Mouse (Mus musculus) embryonic facial prominence, embryonic 13.5 days (tissue): ENCODE data around the gene Atp13a1. TPM values are rescaled to one million over a fixed set of nuclear protein-coding genes. Genes with fewer than 3 reads are reported as not detected.

Experiments used
- ATAC-seq: fragments of 200-750 bp; cut with Nextera tagmentation; 2 replicates; pipeline ENCODE4 v1.8.0; 2017; ENCODE audit warnings: low read depth; ENCODE audit not compliant: insufficient number of reproducible peaks, insufficient read depth, low FRiP score, low TSS enrichment
- H3K27ac ChIP-seq: fragments of 300-500 bp; sonication (generic); 2 replicates; pipeline ENCODE4 v1.5.1; 2015; ENCODE audit warnings: moderate library complexity, mild to moderate bottlenecking, inconsistent platforms
- H3K27me3 ChIP-seq: fragments of 300-500 bp; sonication (generic); 2 replicates; pipeline ENCODE4 v1.6.1; 2015; ENCODE audit warnings: mild to moderate bottlenecking, inconsistent platforms
- H3K36me3 ChIP-seq: fragments of 300-500 bp; sonication (generic); 2 replicates; pipeline ENCODE4 v1.6.1; 2015; ENCODE audit warnings: mild to moderate bottlenecking, inconsistent platforms
- H3K4me1 ChIP-seq: fragments of 300-500 bp; sonication (generic); 2 replicates; pipeline ENCODE4 v1.6.1; 2015; ENCODE audit warnings: inconsistent platforms
- H3K4me2 ChIP-seq: fragments of 300-500 bp; sonication (generic); 2 replicates; pipeline ENCODE4 v1.6.1; 2015; ENCODE audit warnings: moderate library complexity, mild to moderate bottlenecking, inconsistent platforms
- H3K4me3 ChIP-seq: fragments of 300-500 bp; sonication (generic); 2 replicates; pipeline ENCODE4 v1.5.1; 2015; ENCODE audit warnings: mild to moderate bottlenecking, inconsistent platforms
- H3K9ac ChIP-seq: fragments of 300-500 bp; sonication (generic); 2 replicates; pipeline ENCODE4 v1.6.1; 2015; ENCODE audit warnings: mild to moderate bottlenecking, inconsistent platforms
- H3K9me3 ChIP-seq: fragments of 300-500 bp; sonication (generic); 2 replicates; pipeline ENCODE4 v1.6.1; 2016; ENCODE audit warnings: inconsistent platforms
- WGBS: fragments of 180-500 bp; shearing (Covaris S2); methylation state at CpG from one replicate; pipeline ENCODE4 v1.1.7; 2015; ENCODE audit warnings: mixed read lengths; 5-methylcytosine and 5-hydroxymethylcytosine counted together
- polyA plus RNA-seq: library from polyadenylated mRNA; unstranded; fragments of >200 nt; fragmentation: Nextera tagmentation; extraction: Ambion mirVana; gene quantifications from 2 replicates; pipeline ENCODE4 v1.2.1, GENCODE M21; 2015

The Atp13a1 gene
- polyA plus RNA-seq, 1 experiment from 2014 or later: 48.1 TPM

DNA sequence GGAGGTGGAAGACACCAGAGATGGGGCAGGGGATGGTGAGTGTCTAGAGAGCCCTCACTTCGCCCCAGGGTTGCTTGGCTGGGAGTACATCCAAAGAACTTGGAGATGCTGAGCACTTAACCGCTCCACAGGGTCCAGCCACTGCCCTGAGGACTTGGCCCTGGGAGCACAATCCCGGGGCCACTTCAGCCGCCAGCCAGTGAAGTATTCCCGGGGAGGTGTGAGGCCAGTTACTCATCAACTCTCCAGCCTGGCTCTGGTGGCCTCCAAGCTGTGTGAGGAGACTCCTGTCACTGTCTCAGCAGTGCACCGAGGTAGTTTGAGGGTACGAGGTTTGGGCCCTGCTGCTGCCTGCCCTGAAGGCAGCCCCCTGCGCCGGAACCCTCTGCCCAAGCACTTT is 29.5 kb downstream of the Atp13a1 start:
- Histone ChIP-seq H3K27ac (no peak overlapping the region), H3K9ac (no peak overlapping the region), H3K27me3 (no peaks in the 10 kb centered on the region), H3K4me3 (no peak overlapping the region), H3K36me3 (peaks cover 33% of the 10 kb centered on the region), H3K4me2 (no peak overlapping the region), H3K4me1 (peaks cover 26% of the 10 kb centered on the region), H3K9me3 (no peaks in the 10 kb centered on the region)
- ATAC-seq: no peak
- WGBS: 84% methylated on average over 9 of the region's 9 CpGs

DNA sequence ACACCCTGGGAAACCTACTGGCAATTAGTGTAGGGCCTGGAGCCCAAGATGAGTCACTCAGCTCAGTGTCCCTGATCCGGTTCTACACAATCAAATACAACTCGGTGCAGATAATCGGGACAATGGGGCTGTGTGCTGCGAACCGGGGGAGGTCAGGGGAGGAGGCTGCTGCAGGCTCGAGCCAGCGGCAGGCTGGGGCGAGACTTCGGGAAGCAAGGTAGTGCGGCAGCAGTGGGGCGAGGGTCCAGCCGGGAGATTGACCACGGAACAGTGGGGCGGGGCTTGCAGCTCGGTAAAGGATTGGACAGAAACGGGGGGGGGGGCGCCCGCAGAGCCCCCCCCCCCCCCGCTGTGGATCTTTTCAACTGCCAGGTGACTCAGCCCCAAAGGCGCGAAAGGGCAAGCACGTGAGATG is 31.0 kb downstream of the Atp13a1 start:
- H3K9ac ChIP-seq: peak overlapping the region; percentile 81
- WGBS: 1% methylated on average over 13 of the region's 22 CpGs
- H3K4me2 ChIP-seq: peak overlapping the region; percentile 79
- no peaks in the 10 kb centered on the region for H3K9me3 ChIP-seq
- peaks cover 26% of the 10 kb centered on the region for H3K4me1 ChIP-seq
- ATAC-seq: peak; percentile 59; the same call in 1 of the 2 replicates
- peaks cover 31% of the 10 kb centered on the region for H3K36me3 ChIP-seq
- H3K4me3 ChIP-seq: peak overlapping the region; percentile 68
- no peak overlapping the region for H3K27ac ChIP-seq
- H3K27me3 ChIP-seq: no peaks in the 10 kb centered on the region

DNA sequence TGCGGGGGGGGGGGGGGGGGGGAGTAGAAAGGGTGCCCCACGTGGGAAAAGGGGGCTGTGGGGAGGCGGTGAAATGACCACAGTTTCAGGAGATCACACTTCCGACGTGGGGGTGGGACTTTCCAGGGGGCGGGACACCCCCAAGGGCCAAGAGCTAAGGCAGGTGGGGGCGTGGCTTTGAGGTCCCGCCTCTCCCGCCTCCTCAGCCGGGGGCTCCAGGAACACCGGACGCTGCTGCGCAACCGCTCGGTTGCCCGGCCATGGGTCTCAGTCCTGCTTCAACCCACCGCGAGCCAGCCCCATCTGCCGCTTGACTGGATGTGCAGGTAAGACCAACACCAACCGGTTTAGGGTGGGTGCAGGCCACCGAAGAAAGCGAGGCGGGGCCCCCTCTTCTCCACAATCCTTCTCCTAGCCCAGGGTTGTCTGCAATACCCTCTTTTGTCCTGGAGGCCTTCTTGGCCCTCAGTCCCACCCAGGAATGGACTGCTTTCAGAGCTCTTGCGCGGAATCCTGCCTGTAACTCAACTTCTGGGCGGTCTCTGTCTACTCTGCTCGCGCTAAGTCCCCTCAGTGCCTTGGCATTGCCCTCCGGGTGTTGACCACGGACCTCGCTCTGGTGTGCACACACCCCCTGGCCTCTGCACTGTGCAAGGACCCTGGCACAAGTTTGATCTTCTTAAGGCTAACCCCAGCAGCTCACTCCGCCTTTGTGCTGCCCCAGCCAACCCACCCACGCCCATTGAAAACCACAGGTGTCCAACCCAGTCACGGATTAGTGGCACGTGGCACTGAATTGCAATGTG is 31.6 kb downstream of the Atp13a1 start, which contains the start of gene Lpar2:
Gene Lpar2 (plus strand): TSS at position 44 of the 806 bp plus-strand sequence.
- Histone ChIP-seq H3K36me3 (peaks cover 33% of the 10 kb centered on the region), H3K4me1 (peaks cover 26% of the 10 kb centered on the region), H3K4me2 (peak within 1 kb of the TSS; percentile 79), H3K9me3 (no peaks in the 10 kb centered on the region), H3K27me3 (no peaks in the 10 kb centered on the region), H3K9ac (peak within 1 kb of the TSS; percentile 81), H3K4me3 (peak within 1 kb of the TSS; percentile 68), H3K27ac (peak within 1 kb of the TSS; percentile 77)
- peak; percentile 56 for ATAC-seq
- WGBS: 2% methylated on average over 32 of the region's 35 CpGs

DNA sequence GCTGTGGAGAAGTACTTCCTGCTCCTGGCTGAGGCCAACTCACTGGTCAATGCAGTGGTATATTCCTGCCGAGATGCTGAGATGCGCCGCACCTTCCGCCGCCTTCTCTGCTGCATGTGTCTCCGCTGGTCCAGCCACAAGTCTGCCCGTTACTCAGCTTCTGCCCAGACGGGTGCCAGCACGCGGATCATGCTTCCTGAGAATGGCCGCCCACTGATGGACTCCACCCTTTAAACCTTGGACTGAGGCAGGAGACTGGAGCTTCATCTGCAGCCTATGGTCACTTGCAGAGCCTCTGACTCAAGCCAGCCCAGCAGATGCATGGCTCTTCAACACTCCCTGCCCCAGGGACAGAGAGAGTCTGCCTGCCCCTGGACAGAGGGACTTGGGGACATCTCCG is 35.4 kb downstream of the Atp13a1 start:
- Histone ChIP-seq H3K27ac (no peak overlapping the region), H3K4me1 (peaks cover 26% of the 10 kb centered on the region), H3K9me3 (no peaks in the 10 kb centered on the region), H3K36me3 (peaks cover 44% of the 10 kb centered on the region), H3K9ac (no peak overlapping the region), H3K4me2 (no peak overlapping the region), H3K4me3 (no peak overlapping the region), H3K27me3 (no peaks in the 10 kb centered on the region)
- WGBS: 89% methylated on average over 12 of the region's 12 CpGs
- ATAC-seq: no peak

DNA sequence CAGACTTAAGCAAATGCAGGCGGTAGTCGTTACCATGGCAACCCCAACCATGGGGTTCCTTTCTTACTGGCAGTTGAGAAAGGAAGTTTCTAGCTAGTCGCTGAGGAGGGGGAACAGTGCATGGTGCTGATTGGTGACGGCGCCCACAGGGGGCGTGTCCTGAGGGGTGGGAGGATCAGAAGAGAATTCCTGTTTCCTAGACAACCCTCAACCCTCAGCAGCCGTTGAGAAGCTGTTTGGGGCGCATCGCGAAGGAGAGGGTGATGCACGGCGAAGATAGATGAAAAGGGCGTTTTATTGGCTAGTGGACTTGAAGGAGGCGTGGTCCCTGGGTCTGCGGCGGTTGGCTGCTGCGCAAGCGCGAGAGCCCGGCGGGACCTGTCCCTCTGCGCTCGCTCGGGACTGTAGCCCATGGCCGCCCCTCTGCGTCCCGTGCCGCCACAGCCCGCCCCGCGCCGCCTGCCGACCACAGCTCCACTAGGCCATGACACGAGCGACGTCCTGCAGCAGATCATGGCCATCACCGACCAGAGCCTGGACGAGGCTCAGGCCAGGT is 41.4 kb downstream of the Atp13a1 start, which contains the start of gene Pbx4:
Gene Pbx4 (plus strand): TSS at position 194 of the 556 bp plus-strand sequence.
- H3K36me3 ChIP-seq: peaks cover 21% of the 10 kb centered on the region
- peaks cover 12% of the 10 kb centered on the region for H3K4me1 ChIP-seq
- H3K9me3 ChIP-seq: no peaks in the 10 kb centered on the region
- H3K4me2 ChIP-seq: peak within 1 kb of the TSS; percentile 94
- no peaks in the 10 kb centered on the region for H3K27me3 ChIP-seq
- under 1% methylated on average over 38 of the region's 38 CpGs for WGBS
- H3K27ac ChIP-seq: peak within 1 kb of the TSS; percentile 22
- H3K4me3 ChIP-seq: peak within 1 kb of the TSS; percentile 65
- H3K9ac ChIP-seq: peak within 1 kb of the TSS; percentile 74
- peak; percentile 97 for ATAC-seq

DNA sequence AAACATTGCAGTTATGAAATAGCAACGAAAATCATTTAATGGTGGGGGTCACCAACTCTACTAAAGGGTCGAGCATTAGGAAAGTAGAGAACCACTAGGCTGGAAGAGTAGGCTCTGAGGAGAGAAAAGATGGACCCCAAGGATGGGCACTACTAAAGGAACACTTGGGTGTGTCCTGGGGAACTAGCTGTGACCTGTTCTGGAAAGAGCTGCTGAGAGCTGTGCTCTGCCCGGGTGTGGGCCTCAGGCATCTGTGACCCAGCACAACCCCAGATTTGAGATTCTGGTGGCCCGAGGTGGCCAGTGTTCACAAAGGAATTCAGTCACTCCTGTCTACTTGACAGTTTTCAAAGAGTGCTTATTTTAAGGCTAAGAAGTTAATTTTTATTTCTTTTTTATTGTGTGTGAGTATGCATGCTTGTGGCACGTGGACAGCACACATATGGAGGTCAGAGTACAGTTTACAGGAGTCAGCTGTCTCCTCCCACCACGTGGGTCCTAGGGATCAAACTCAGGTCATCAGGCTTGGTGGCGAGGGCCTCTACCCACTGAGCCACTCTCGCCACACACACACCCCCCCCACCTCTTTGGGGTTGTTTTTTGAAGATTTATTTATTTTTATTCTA is 46.2 kb downstream of the Atp13a1 start:
- no peak for ATAC-seq
- H3K4me1 ChIP-seq: peaks cover 8% of the 10 kb centered on the region
- no peak overlapping the region for H3K4me3 ChIP-seq
- 71% methylated on average over 8 of the region's 8 CpGs for whole genome bisulfite sequencing
- H3K36me3 ChIP-seq: no peaks in the 10 kb centered on the region
- no peak overlapping the region for H3K4me2 ChIP-seq
- no peaks in the 10 kb centered on the region for H3K9me3 ChIP-seq
- H3K27me3 ChIP-seq: no peaks in the 10 kb centered on the region
- no peak overlapping the region for H3K9ac ChIP-seq
- H3K27ac ChIP-seq: no peak overlapping the region

DNA sequence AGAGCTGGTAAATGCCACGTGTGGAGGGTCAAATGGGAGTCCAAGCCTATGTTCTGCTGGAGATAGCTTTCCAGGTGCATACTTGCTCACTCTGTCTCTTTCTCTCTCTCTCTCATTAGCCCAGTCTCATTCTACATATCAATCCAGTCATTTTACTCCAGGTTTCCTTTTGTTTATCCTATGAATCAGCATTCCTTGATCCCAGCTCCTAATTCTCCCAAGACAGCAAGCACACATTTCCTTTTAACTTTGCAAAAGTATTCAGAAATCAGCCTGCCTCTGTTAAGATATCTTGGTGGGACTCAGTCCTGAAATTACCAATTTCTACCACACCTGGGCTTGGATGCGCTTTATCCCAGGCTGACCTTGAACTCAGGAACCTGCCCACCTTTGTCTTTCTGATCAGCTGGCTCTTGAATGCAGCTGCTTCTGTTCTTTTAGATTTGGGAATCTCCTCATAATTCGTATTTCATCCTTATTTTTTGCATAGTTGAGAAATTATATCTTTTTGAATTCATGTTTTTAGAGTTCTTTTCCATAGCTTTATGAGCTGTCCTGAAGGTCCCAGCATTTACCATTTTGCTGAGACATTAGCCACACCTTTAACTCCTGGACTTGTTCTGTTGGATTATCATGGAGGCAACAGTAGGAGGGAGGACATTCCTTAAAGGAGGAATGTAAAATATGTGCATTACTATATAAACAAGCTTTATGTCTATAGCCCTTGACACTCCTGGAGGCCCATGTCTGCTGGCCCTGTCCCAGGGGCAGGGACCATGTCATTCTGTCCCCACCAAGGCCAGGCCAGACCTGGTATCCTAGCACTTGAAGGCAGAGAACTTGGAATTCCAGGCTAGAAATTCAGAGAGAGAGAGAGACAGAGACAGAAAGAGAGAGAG is 56.5 kb downstream of the Atp13a1 start:
- WGBS: 68% methylated on average over 3 of the region's 3 CpGs

DNA sequence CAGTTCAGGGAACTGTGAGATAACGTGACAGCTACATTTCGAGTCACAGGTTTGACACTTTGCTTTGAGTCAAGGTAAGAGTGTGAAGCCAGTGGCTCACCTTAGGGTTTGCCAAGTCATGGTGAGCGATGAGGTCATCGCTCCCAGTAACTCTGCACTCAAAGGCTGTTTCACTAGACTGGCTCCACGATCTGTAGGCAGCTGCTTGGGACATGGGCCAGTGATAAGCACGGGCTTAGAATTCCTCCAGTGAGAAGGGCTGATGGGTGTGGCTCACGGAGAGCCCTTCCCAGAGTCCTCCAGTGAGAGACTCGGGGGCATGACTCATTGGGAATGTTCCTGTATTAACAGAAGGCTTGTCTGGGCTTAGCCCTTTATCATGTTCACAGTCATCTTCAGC is 58.0 kb downstream of the Atp13a1 start:
- ATAC-seq: 0 out of 2 replicates have a peak, but pooled peaks have one; percentile 26
- Histone ChIP-seq H3K27ac (no peak overlapping the region), H3K4me2 (no peak overlapping the region), H3K4me1 (no peaks in the 10 kb centered on the region), H3K9ac (no peak overlapping the region), H3K36me3 (no peaks in the 10 kb centered on the region), H3K27me3 (no peaks in the 10 kb centered on the region), H3K4me3 (no peak overlapping the region), H3K9me3 (no peaks in the 10 kb centered on the region)
- 84% methylated on average over 8 of the region's 8 CpGs for WGBS

More for the DNA sequence above, 56.5 kb downstream of the Atp13a1 start:
- H3K4me2 ChIP-seq: no peak overlapping the region
- H3K4me3 ChIP-seq: no peak overlapping the region
- H3K9ac ChIP-seq: no peak overlapping the region
- H3K27me3 ChIP-seq: no peaks in the 10 kb centered on the region
- no peaks in the 10 kb centered on the region for H3K36me3 ChIP-seq
- ATAC-seq: no peak
- no peaks in the 10 kb centered on the region for H3K4me1 ChIP-seq
- no peaks in the 10 kb centered on the region for H3K9me3 ChIP-seq
- H3K27ac ChIP-seq: no peak overlapping the region

DNA sequence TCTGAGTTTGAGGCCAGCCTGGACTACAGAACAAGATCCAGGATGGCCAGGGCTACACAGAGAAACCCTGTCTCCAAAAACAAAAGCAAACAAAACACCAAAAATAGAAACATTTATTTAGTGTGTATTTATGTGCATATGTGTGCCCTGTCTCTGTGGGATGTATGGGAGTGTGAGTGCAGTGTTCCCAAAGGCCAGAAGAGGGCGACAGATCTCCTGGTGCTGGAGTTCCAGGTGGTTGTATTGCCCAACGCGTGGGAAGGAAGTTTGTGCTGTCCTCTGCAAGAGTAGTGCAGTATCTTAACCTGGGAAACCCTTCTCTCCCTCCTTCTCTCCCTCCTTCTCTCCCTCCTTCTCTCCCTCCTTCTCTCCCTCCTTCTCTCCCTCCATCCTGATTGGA is 58.9 kb downstream of the Atp13a1 start:
- H3K27me3 ChIP-seq: no peaks in the 10 kb centered on the region

DNA sequence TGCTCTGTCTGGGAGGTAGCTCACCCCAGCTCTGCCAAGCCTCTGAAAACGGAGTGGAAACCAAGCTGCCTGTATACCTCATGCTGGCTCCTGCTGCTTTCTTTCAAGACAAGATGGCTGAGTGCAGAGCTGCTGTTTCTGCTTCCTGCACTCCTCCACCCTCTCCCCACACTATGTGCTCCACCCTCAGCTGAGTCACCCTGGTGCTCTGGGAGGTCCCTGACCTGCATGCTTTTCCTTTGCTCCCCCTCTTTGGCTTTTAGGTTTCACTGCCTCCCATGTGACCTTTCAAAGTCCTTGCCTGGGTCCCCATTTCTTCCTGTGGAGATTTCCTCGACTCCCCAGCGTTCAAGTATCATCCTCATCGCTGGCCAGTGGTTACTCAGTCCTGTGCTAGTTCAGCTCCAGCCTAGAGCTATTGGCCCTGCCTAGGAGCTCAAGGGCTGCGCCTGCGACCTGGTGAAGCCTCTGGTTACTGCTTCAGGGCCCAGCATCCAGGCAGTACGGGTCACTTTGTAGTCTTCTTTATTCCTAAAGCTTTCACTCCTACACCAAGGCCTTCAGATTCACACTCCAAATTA is 60.1 kb downstream of the Atp13a1 start:
- Histone ChIP-seq H3K36me3 (no peaks in the 10 kb centered on the region), H3K4me2 (no peak overlapping the region), H3K4me1 (no peaks in the 10 kb centered on the region), H3K9me3 (no peaks in the 10 kb centered on the region), H3K27me3 (no peaks in the 10 kb centered on the region), H3K27ac (no peak overlapping the region), H3K9ac (no peak overlapping the region), H3K4me3 (no peak overlapping the region)
- WGBS: 80% methylated on average over 7 of the region's 7 CpGs
- no peak for ATAC-seq

More for the DNA sequence above, 58.9 kb downstream of the Atp13a1 start:
- no peaks in the 10 kb centered on the region for H3K9me3 ChIP-seq
- H3K9ac ChIP-seq: no peak overlapping the region
- H3K36me3 ChIP-seq: no peaks in the 10 kb centered on the region
- no peak overlapping the region for H3K4me3 ChIP-seq
- H3K4me1 ChIP-seq: no peaks in the 10 kb centered on the region
- no peak for ATAC-seq
- H3K27ac ChIP-seq: no peak overlapping the region
- 47% methylated on average over 3 of the region's 3 CpGs for WGBS
- H3K4me2 ChIP-seq: no peak overlapping the region

DNA sequence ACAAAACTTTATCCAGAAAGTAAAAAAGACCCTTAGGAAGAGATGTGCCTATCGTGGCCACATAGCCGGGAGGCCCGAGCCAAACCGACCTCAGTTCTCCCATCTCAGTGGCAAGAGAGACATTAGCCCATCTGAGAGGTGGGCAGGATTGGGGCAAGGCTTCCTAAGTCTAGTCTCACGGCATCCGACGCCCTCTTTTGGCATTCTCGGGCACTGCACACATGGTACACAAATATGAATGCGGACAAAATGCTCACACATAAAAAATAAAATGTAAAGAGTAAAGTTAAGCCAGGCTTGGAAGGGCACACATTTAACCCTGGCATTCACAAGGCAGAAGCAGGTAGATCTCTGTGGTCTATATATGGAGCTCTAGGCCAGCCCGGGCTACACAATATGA is 62.9 kb downstream of the Atp13a1 start:
- Histone ChIP-seq H3K4me1 (no peaks in the 10 kb centered on the region), H3K27ac (no peak overlapping the region), H3K9ac (no peak overlapping the region), H3K4me2 (no peak overlapping the region), H3K27me3 (no peaks in the 10 kb centered on the region), H3K9me3 (no peaks in the 10 kb centered on the region), H3K36me3 (no peaks in the 10 kb centered on the region), H3K4me3 (no peak overlapping the region)
- no peak for ATAC-seq
- WGBS: 94% methylated on average over 10 of the region's 10 CpGs
